Mouse (Mus musculus): ENCODE data around the gene Glcci1. TPM values are rescaled to one million over a fixed set of nuclear protein-coding genes. Genes with fewer than 3 reads are reported as not detected.

Gene Glcci1
- polyA plus RNA-seq, 1 experiment from 2014 or later: 8.0 TPM

- Histone ChIP-seq H3K27ac (ENCODE audit: low read depth) (no peak overlapping the region), H3K4me1 (replicated peaks; ENCODE audit: control insufficient read depth, insufficient read depth, low read length) (no peaks in the 10 kb centered on the region), H3K4me2 (ENCODE audit: low read length) (no peak overlapping the region), H3K9me3 (ENCODE audit: control insufficient read depth, low read length) (no peaks in the 10 kb centered on the region), H3K4me3 (ENCODE audit: low read depth, low read length) (no peak overlapping the region), H3K27me3 (replicated peaks; ENCODE audit: control insufficient read depth, insufficient read depth, low read length) (no peaks in the 10 kb centered on the region), H3K9ac (ENCODE audit: low read length) (no peak overlapping the region), H3K36me3 (ENCODE audit: control insufficient read depth, insufficient read depth, low read length) (no peaks in the 10 kb centered on the region)
- ATAC-seq (replicated peaks; ENCODE audit: low FRiP score, low TSS enrichment, low read depth): no peak
- WGBS: 83% methylated on average over 7 of the region's 7 CpGs
- DNase-seq (ENCODE audit: low spot score): no peak
Measured at GRCm38 (mm10) chr6:8489266-8489665, 20.1 kb upstream of the Glcci1 start.

- H3K27me3 ChIP-seq (replicated peaks; ENCODE audit: control insufficient read depth, insufficient read depth, low read length): no peaks in the 10 kb centered on the region
- no peaks in the 10 kb centered on the region for H3K9me3 ChIP-seq (ENCODE audit: control insufficient read depth, low read length)
- H3K36me3 ChIP-seq (ENCODE audit: control insufficient read depth, insufficient read depth, low read length): no peaks in the 10 kb centered on the region
- ATAC-seq (replicated peaks; ENCODE audit: low FRiP score, low TSS enrichment, low read depth): no peak
- no peak overlapping the region for H3K4me2 ChIP-seq (ENCODE audit: low read length)
- no peaks in the 10 kb centered on the region for H3K4me1 ChIP-seq (replicated peaks; ENCODE audit: control insufficient read depth, insufficient read depth, low read length)
- no peak for DNase-seq (ENCODE audit: low spot score)
- WGBS: 85% methylated on average over 1 of the region's 1 CpGs
- no peak overlapping the region for H3K27ac ChIP-seq (ENCODE audit: low read depth)
- no peak overlapping the region for H3K4me3 ChIP-seq (ENCODE audit: low read depth, low read length)
- H3K9ac ChIP-seq (ENCODE audit: low read length): no peak overlapping the region
Measured at GRCm38 (mm10) chr6:8489938-8490585, 19.3 kb upstream of the Glcci1 start.

GRCm38 (mm10) chr6:8492248-8492647 lies 17.2 kb upstream of the Glcci1 start:
- H3K4me3 ChIP-seq (ENCODE audit: low read depth, low read length): no peak overlapping the region
- no peak for DNase-seq (ENCODE audit: low spot score)
- H3K9me3 ChIP-seq (ENCODE audit: control insufficient read depth, low read length): no peaks in the 10 kb centered on the region
- 92% methylated on average over 3 of the region's 3 CpGs for WGBS
- no peaks in the 10 kb centered on the region for H3K27me3 ChIP-seq (replicated peaks; ENCODE audit: control insufficient read depth, insufficient read depth, low read length)
- H3K36me3 ChIP-seq (ENCODE audit: control insufficient read depth, insufficient read depth, low read length): no peaks in the 10 kb centered on the region
- no peak overlapping the region for H3K9ac ChIP-seq (ENCODE audit: low read length)
- no peak for ATAC-seq (replicated peaks; ENCODE audit: low FRiP score, low TSS enrichment, low read depth)
- H3K4me2 ChIP-seq (ENCODE audit: low read length): no peak overlapping the region
- H3K27ac ChIP-seq (ENCODE audit: low read depth): no peak overlapping the region
- no peaks in the 10 kb centered on the region for H3K4me1 ChIP-seq (replicated peaks; ENCODE audit: control insufficient read depth, insufficient read depth, low read length)

- no peak overlapping the region for H3K9ac ChIP-seq (ENCODE audit: low read length)
- no peaks in the 10 kb centered on the region for H3K27me3 ChIP-seq (replicated peaks; ENCODE audit: control insufficient read depth, insufficient read depth, low read length)
- no peaks in the 10 kb centered on the region for H3K9me3 ChIP-seq (ENCODE audit: control insufficient read depth, low read length)
- no peak overlapping the region for H3K4me3 ChIP-seq (ENCODE audit: low read depth, low read length)
- WGBS: 85% methylated on average over 5 of the region's 5 CpGs
- no peaks in the 10 kb centered on the region for H3K4me1 ChIP-seq (replicated peaks; ENCODE audit: control insufficient read depth, insufficient read depth, low read length)
- H3K4me2 ChIP-seq (ENCODE audit: low read length): no peak overlapping the region
- DNase-seq (ENCODE audit: low spot score) (no peak), ATAC-seq (replicated peaks; ENCODE audit: low FRiP score, low TSS enrichment, low read depth) (no peak)
- no peak overlapping the region for H3K27ac ChIP-seq (ENCODE audit: low read depth)
- no peaks in the 10 kb centered on the region for H3K36me3 ChIP-seq (ENCODE audit: control insufficient read depth, insufficient read depth, low read length)
Measured at GRCm38 (mm10) chr6:8495109-8495826, 14.1 kb upstream of the Glcci1 start.

- Histone ChIP-seq H3K4me1 (replicated peaks; ENCODE audit: control insufficient read depth, insufficient read depth, low read length) (no peaks in the 10 kb centered on the region), H3K27ac (ENCODE audit: low read depth) (no peak overlapping the region), H3K9ac (ENCODE audit: low read length) (no peak overlapping the region), H3K36me3 (ENCODE audit: control insufficient read depth, insufficient read depth, low read length) (no peaks in the 10 kb centered on the region), H3K4me2 (ENCODE audit: low read length) (no peak overlapping the region), H3K9me3 (ENCODE audit: control insufficient read depth, low read length) (no peaks in the 10 kb centered on the region), H3K27me3 (replicated peaks; ENCODE audit: control insufficient read depth, insufficient read depth, low read length) (no peaks in the 10 kb centered on the region), H3K4me3 (ENCODE audit: low read depth, low read length) (no peak overlapping the region)
- DNase-seq (ENCODE audit: low spot score) (no peak), ATAC-seq (replicated peaks; ENCODE audit: low FRiP score, low TSS enrichment, low read depth) (no peak)
- WGBS: 79% methylated on average over 4 of the region's 4 CpGs
Measured at GRCm38 (mm10) chr6:8495827-8496222, 13.6 kb upstream of the Glcci1 start.

GRCm38 (mm10) chr6:8497234-8497867 lies 12.0 kb upstream of the Glcci1 start:
- no peak for DNase-seq (ENCODE audit: low spot score)
- 67% methylated on average over 6 of the region's 6 CpGs for WGBS
- no peak for ATAC-seq (replicated peaks; ENCODE audit: low FRiP score, low TSS enrichment, low read depth)

GRCm38 (mm10) chr6:8497868-8498257 lies 11.5 kb upstream of the Glcci1 start:
- Histone ChIP-seq H3K27me3 (replicated peaks; ENCODE audit: control insufficient read depth, insufficient read depth, low read length) (no peaks in the 10 kb centered on the region), H3K4me2 (ENCODE audit: low read length) (no peak overlapping the region), H3K36me3 (ENCODE audit: control insufficient read depth, insufficient read depth, low read length) (no peaks in the 10 kb centered on the region), H3K9ac (ENCODE audit: low read length) (no peak overlapping the region), H3K27ac (ENCODE audit: low read depth) (no peak overlapping the region), H3K4me3 (ENCODE audit: low read depth, low read length) (no peak overlapping the region), H3K9me3 (ENCODE audit: control insufficient read depth, low read length) (no peaks in the 10 kb centered on the region), H3K4me1 (replicated peaks; ENCODE audit: control insufficient read depth, insufficient read depth, low read length) (no peaks in the 10 kb centered on the region)
- 59% methylated on average over 6 of the region's 6 CpGs for WGBS
- DNase-seq (ENCODE audit: low spot score) (no peak), ATAC-seq (replicated peaks; ENCODE audit: low FRiP score, low TSS enrichment, low read depth) (no peak)

More at GRCm38 (mm10) chr6:8497234-8497867, 12.0 kb upstream of the Glcci1 start:
- no peaks in the 10 kb centered on the region for H3K27me3 ChIP-seq (replicated peaks; ENCODE audit: control insufficient read depth, insufficient read depth, low read length)
- H3K4me1 ChIP-seq (replicated peaks; ENCODE audit: control insufficient read depth, insufficient read depth, low read length): no peaks in the 10 kb centered on the region
- H3K4me3 ChIP-seq (ENCODE audit: low read depth, low read length): no peak overlapping the region
- no peak overlapping the region for H3K4me2 ChIP-seq (ENCODE audit: low read length)
- no peaks in the 10 kb centered on the region for H3K36me3 ChIP-seq (ENCODE audit: control insufficient read depth, insufficient read depth, low read length)
- no peak overlapping the region for H3K27ac ChIP-seq (ENCODE audit: low read depth)
- H3K9me3 ChIP-seq (ENCODE audit: control insufficient read depth, low read length): no peaks in the 10 kb centered on the region
- no peak overlapping the region for H3K9ac ChIP-seq (ENCODE audit: low read length)

GRCm38 (mm10) chr6:8498961-8499360 lies 10.4 kb upstream of the Glcci1 start:
- ATAC-seq (replicated peaks; ENCODE audit: low FRiP score, low TSS enrichment, low read depth): no peak
- 90% methylated on average over 3 of the region's 3 CpGs for WGBS
- no peaks in the 10 kb centered on the region for H3K4me1 ChIP-seq (replicated peaks; ENCODE audit: control insufficient read depth, insufficient read depth, low read length)
- DNase-seq (ENCODE audit: low spot score): no peak
- no peaks in the 10 kb centered on the region for H3K9me3 ChIP-seq (ENCODE audit: control insufficient read depth, low read length)
- H3K4me2 ChIP-seq (ENCODE audit: low read length): no peak overlapping the region
- no peak overlapping the region for H3K4me3 ChIP-seq (ENCODE audit: low read depth, low read length)
- no peaks in the 10 kb centered on the region for H3K36me3 ChIP-seq (ENCODE audit: control insufficient read depth, insufficient read depth, low read length)
- no peak overlapping the region for H3K9ac ChIP-seq (ENCODE audit: low read length)
- no peak overlapping the region for H3K27ac ChIP-seq (ENCODE audit: low read depth)
- no peaks in the 10 kb centered on the region for H3K27me3 ChIP-seq (replicated peaks; ENCODE audit: control insufficient read depth, insufficient read depth, low read length)
